Mouse (Mus musculus): ENCODE results near the gene Cuzd1.
A peak's percentile ranks its signal among the peaks of the same experiment; 100 is the strongest.

Gene Cuzd1

GRCm38 (mm10) chr7:131322192-131322591 is at the start of gene Cuzd1:
Cuzd1 (minus strand) TSS chr7:131322292.
- DNase-seq (ENCODE audit: low spot score): no peak

GRCm38 (mm10) chr7:131371470-131371860 is 49.4 kb upstream of the Cuzd1 start:
- DNase-seq (ENCODE audit: low spot score): no peak

- peak; percentile 90 for DNase-seq (ENCODE audit: low spot score)
These were observed 48.8 kb upstream of the Cuzd1 start, which contains the start of gene Pstk for GRCm38 (mm10) chr7:131370648-131371469. Pstk (plus strand) TSS chr7:131371141.

GRCm38 (mm10) chr7:131364131-131364530 is 42.0 kb upstream of the Cuzd1 start:
- DNase-seq (ENCODE audit: low spot score): no peak

- DNase-seq (ENCODE audit: low spot score): peak; percentile 95
These were observed 40.7 kb upstream of the Cuzd1 start, which contains the start of gene 2310057M21Rik for GRCm38 (mm10) chr7:131362615-131363300. 2310057M21Rik (minus strand) TSS chr7:131362759.

- no peak for DNase-seq (ENCODE audit: low spot score)
These were observed 40.1 kb upstream of the Cuzd1 start for GRCm38 (mm10) chr7:131362269-131362614.

GRCm38 (mm10) chr7:131356105-131356504 is 34.0 kb upstream of the Cuzd1 start:
- DNase-seq (ENCODE audit: low spot score): no peak

- no peak for DNase-seq (ENCODE audit: low spot score)
These were observed 23.9 kb upstream of the Cuzd1 start for GRCm38 (mm10) chr7:131345856-131346541.

GRCm38 (mm10) chr7:131337502-131338068 is 15.5 kb upstream of the Cuzd1 start:
- no peak for DNase-seq (ENCODE audit: low spot score)

GRCm38 (mm10) chr7:131333564-131333963 is 11.5 kb upstream of the Cuzd1 start, which contains the start of gene Fam24a:
Fam24a (plus strand) TSS chr7:131333864.
- no peak for DNase-seq (ENCODE audit: low spot score)

GRCm38 (mm10) chr7:131331688-131332087 is 9.6 kb upstream of the Cuzd1 start:
- no peak for DNase-seq (ENCODE audit: low spot score)

- no peak for DNase-seq (ENCODE audit: low spot score)
These were observed 7.3 kb upstream of the Cuzd1 start, which contains the start of gene Fam24b for GRCm38 (mm10) chr7:131329416-131329815. Fam24b (minus strand) TSS chr7:131329516.

- no peak for DNase-seq (ENCODE audit: low spot score)
These were observed 5.0 kb upstream of the Cuzd1 start for GRCm38 (mm10) chr7:131327054-131327453.

GRCm38 (mm10) chr7:131318340-131318739 is 3.8 kb downstream of the Cuzd1 start:
- DNase-seq (ENCODE audit: low spot score): no peak

- no peak for DNase-seq (ENCODE audit: low spot score)
These were observed 4.5 kb downstream of the Cuzd1 start for GRCm38 (mm10) chr7:131317587-131317986.

- no peak for DNase-seq (ENCODE audit: low spot score)
These were observed 7.6 kb downstream of the Cuzd1 start for GRCm38 (mm10) chr7:131314493-131314892.

- no peak for DNase-seq (ENCODE audit: low spot score)
These were observed 15.4 kb downstream of the Cuzd1 start for GRCm38 (mm10) chr7:131306733-131307132.

- no peak for DNase-seq (ENCODE audit: low spot score)
These were observed 18.8 kb downstream of the Cuzd1 start for GRCm38 (mm10) chr7:131303340-131303739.

GRCm38 (mm10) chr7:131297151-131297550 is 24.9 kb downstream of the Cuzd1 start:
- DNase-seq (ENCODE audit: low spot score): no peak

GRCm38 (mm10) chr7:131265851-131266250 is 56.2 kb downstream of the Cuzd1 start:
- no peak for DNase-seq (ENCODE audit: low spot score)

- no peak for DNase-seq (ENCODE audit: low spot score)
These were observed 57.8 kb downstream of the Cuzd1 start for GRCm38 (mm10) chr7:131264251-131264650.

- DNase-seq (ENCODE audit: low spot score): peak; percentile 61
These were observed 61.1 kb downstream of the Cuzd1 start for GRCm38 (mm10) chr7:131260946-131261345.
